Mouse (Mus musculus): ENCODE results near the gene Rhot2. TPM values are rescaled to one million over a fixed set of nuclear protein-coding genes. Genes with fewer than 3 reads are reported as not detected.

The Rhot2 gene
- polyA plus RNA-seq (2015; fragmentation: Nextera tagmentation; extraction: Ambion mirVana), result 17.8 and 23.0 TPM in 2 replicates

GRCm38 (mm10) chr17:25844396-25844901 is at the start of gene Rhot2:
Rhot2 (minus strand) TSS chr17:25844851.
- Histone ChIP-seq H3K9ac (replicated peaks) (peak within 1 kb of the TSS; percentile 86), H3K4me3 (replicated peaks) (peak within 1 kb of the TSS; percentile 81), H3K4me2 (peak within 1 kb of the TSS; percentile 80), H3K4me1 (peaks cover 22% of the 10 kb centered on the region), H3K9me3 (replicated peaks) (no peaks in the 10 kb centered on the region), H3K27ac (replicated peaks) (peak within 1 kb of the TSS; percentile 79), H3K36me3 (peaks cover 40% of the 10 kb centered on the region), H3K27me3 (replicated peaks) (no peaks in the 10 kb centered on the region)
- under 1% methylated on average over 21 of the region's 21 CpGs for WGBS
- ATAC-seq (ENCODE audit: low FRiP score), result peak; percentile 92

GRCm38 (mm10) chr17:25893975-25894617 is 49.4 kb upstream of the Rhot2 start:
- no peak overlapping the region for H3K4me2 ChIP-seq
- 39% methylated on average over 2 of the region's 2 CpGs for WGBS

GRCm38 (mm10) chr17:25888837-25889236 is 44.2 kb upstream of the Rhot2 start:
- Histone ChIP-seq H3K9me3 (replicated peaks) (no peaks in the 10 kb centered on the region), H3K9ac (replicated peaks) (no peak overlapping the region), H3K36me3 (peaks cover 37% of the 10 kb centered on the region), H3K27ac (replicated peaks) (no peak overlapping the region), H3K27me3 (replicated peaks) (no peaks in the 10 kb centered on the region), H3K4me2 (no peak overlapping the region), H3K4me3 (replicated peaks) (no peak overlapping the region), H3K4me1 (0 out of 2 replicates have a peak, but pooled peaks cover 4% of the 10 kb centered on the region)
- ATAC-seq (ENCODE audit: low FRiP score), result no peak
- WGBS, result 90% methylated on average over 3 of the region's 3 CpGs

More at GRCm38 (mm10) chr17:25893975-25894617, 49.4 kb upstream of the Rhot2 start:
- Histone ChIP-seq H3K27ac (replicated peaks) (peak overlapping the region; percentile 66), H3K27me3 (replicated peaks) (no peaks in the 10 kb centered on the region), H3K9me3 (replicated peaks) (no peaks in the 10 kb centered on the region), H3K4me3 (replicated peaks) (no peak overlapping the region), H3K9ac (replicated peaks) (peak overlapping the region; percentile 26; the same call in 1 of the 2 replicates), H3K36me3 (peaks cover 13% of the 10 kb centered on the region), H3K4me1 (peaks cover 6% of the 10 kb centered on the region; the same call in 1 of the 2 replicates)
- ATAC-seq (ENCODE audit: low FRiP score), result peak; percentile 88

- peaks cover 50% of the 10 kb centered on the region for H3K36me3 ChIP-seq
- no peak overlapping the region for H3K9ac ChIP-seq (replicated peaks)
- H3K9me3 ChIP-seq (replicated peaks), result no peaks in the 10 kb centered on the region
- WGBS, result 90% methylated on average over 10 of the region's 10 CpGs
- ATAC-seq (ENCODE audit: low FRiP score), result no peak
- H3K27me3 ChIP-seq (replicated peaks), result no peaks in the 10 kb centered on the region
- no peak overlapping the region for H3K27ac ChIP-seq (replicated peaks)
- no peak overlapping the region for H3K4me2 ChIP-seq
- H3K4me1 ChIP-seq, result 0 out of 2 replicates have a peak, but pooled peaks cover 4% of the 10 kb centered on the region
- H3K4me3 ChIP-seq (replicated peaks), result no peak overlapping the region
Measured at GRCm38 (mm10) chr17:25887467-25887866, 42.8 kb upstream of the Rhot2 start.

DNA sequence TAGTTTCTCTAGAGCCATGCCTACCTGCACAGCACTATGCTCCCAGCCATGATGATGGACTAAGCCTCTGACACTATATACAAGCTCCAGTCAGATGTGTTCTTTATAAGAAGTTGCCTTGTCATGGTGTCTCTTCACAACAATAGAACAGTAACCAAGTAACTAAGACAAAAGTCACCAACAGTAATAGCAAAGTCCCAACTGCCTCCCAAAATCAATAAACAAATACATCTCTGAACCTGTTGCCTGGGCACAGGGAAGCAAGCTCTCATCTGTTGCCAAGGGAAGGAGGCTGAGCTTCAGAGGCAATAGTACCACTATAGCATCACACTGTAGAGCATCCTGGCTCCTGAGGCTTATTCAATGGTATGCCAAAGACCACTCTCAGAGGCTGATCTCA is 42.2 kb upstream of the Rhot2 start:
- H3K9me3 ChIP-seq (replicated peaks), result no peaks in the 10 kb centered on the region
- peaks cover 51% of the 10 kb centered on the region for H3K36me3 ChIP-seq
- H3K27ac ChIP-seq (replicated peaks), result no peak overlapping the region
- ATAC-seq (ENCODE audit: low FRiP score), result no peak
- no peak overlapping the region for H3K4me2 ChIP-seq
- no peak overlapping the region for H3K4me3 ChIP-seq (replicated peaks)
- no peaks in the 10 kb centered on the region for H3K27me3 ChIP-seq (replicated peaks)
- H3K4me1 ChIP-seq, result 0 out of 2 replicates have a peak, but pooled peaks cover 4% of the 10 kb centered on the region
- no peak overlapping the region for H3K9ac ChIP-seq (replicated peaks)

DNA sequence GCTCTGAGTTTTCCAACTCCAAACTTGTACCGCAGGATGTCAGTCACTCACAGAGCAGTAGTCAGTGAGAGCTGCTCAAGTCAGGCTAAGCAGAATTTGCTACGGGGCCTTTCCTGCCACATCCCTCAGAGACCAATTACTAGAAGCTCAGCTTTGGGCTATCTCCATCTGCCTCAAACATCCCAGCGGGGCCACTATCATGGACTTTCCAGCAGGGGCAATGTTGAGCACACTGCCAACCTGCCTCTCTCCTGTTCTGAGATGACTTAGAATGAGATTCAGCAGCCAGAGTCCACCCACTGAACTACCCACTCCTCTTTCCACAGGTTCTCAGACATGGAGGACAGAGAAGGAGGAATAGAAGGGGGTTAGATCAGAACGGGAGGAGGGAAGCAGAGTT is 41.0 kb upstream of the Rhot2 start:
- H3K27me3 ChIP-seq (replicated peaks), result no peaks in the 10 kb centered on the region
- no peak for ATAC-seq (ENCODE audit: low FRiP score)
- 62% methylated on average over 4 of the region's 4 CpGs for WGBS

GRCm38 (mm10) chr17:25883824-25884223 is 39.2 kb upstream of the Rhot2 start:
- Histone ChIP-seq H3K4me1 (peaks cover 21% of the 10 kb centered on the region; the same call in 1 of the 2 replicates), H3K9me3 (replicated peaks) (no peaks in the 10 kb centered on the region), H3K36me3 (peaks cover 44% of the 10 kb centered on the region), H3K4me2 (no peak overlapping the region), H3K9ac (replicated peaks) (no peak overlapping the region), H3K4me3 (replicated peaks) (no peak overlapping the region), H3K27me3 (replicated peaks) (no peaks in the 10 kb centered on the region), H3K27ac (replicated peaks) (no peak overlapping the region)
- 89% methylated on average over 3 of the region's 3 CpGs for WGBS
- ATAC-seq (ENCODE audit: low FRiP score), result no peak

More for the DNA sequence above, 41.0 kb upstream of the Rhot2 start:
- Histone ChIP-seq H3K4me1 (peaks cover 12% of the 10 kb centered on the region; the same call in 1 of the 2 replicates), H3K36me3 (peaks cover 51% of the 10 kb centered on the region), H3K4me2 (no peak overlapping the region), H3K27ac (replicated peaks) (no peak overlapping the region), H3K9ac (replicated peaks) (no peak overlapping the region), H3K9me3 (replicated peaks) (no peaks in the 10 kb centered on the region), H3K4me3 (replicated peaks) (no peak overlapping the region)

DNA sequence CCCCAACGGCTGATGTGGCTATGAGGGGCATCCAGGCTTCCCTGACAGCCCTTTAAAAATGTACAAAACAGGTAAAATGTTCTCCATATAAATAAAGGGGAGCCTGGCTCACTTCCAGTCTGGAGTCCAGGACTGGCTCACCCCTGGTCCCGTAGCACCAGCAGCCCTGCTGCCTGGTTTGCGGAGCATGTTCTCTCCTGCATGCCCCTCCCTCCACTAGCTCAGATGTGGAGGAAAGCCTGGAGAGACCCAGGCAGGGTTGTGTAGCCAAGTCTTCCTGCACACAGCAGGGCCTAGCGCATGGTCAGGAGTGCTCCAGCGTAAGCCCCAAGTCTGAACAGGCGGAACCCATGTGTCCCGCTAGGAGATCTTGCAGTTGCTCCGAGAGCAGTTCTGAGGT is 38.6 kb upstream of the Rhot2 start:
- Histone ChIP-seq H3K4me1 (peaks cover 21% of the 10 kb centered on the region; the same call in 1 of the 2 replicates), H3K9me3 (replicated peaks) (no peaks in the 10 kb centered on the region), H3K36me3 (peaks cover 48% of the 10 kb centered on the region), H3K9ac (replicated peaks) (no peak overlapping the region), H3K4me3 (replicated peaks) (no peak overlapping the region), H3K27me3 (replicated peaks) (no peaks in the 10 kb centered on the region), H3K27ac (replicated peaks) (no peak overlapping the region), H3K4me2 (no peak overlapping the region)
- WGBS, result 79% methylated on average over 8 of the region's 8 CpGs
- no peak for ATAC-seq (ENCODE audit: low FRiP score)

DNA sequence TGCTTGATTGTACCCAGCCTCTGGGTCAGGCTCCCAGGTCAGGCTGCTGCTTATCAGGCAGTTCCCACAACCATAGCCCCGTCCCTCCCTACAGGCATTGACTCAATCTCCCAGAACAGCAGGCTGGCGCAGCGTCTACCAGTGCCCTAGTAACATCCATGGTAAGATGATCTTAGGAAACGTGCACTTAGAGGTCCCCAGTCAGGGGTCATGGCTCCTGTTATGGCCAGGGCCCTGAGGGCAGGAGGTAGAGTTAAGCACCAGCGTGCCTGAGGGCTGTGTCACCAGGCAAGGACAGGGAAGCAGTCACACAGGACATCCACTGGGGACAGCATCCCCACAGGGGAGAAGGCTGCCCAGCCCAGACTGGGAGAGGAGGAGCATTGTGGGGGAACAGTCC is 37.7 kb upstream of the Rhot2 start:
- Histone ChIP-seq H3K27me3 (replicated peaks) (no peaks in the 10 kb centered on the region), H3K4me1 (peaks cover 28% of the 10 kb centered on the region; the same call in 1 of the 2 replicates), H3K9me3 (replicated peaks) (no peaks in the 10 kb centered on the region), H3K27ac (replicated peaks) (no peak overlapping the region), H3K9ac (replicated peaks) (no peak overlapping the region; the same call in 1 of the 2 replicates), H3K4me3 (replicated peaks) (no peak overlapping the region), H3K36me3 (peaks cover 47% of the 10 kb centered on the region), H3K4me2 (no peak overlapping the region)
- ATAC-seq (ENCODE audit: low FRiP score), result no peak
- 43% methylated on average over 5 of the region's 5 CpGs for WGBS

- Histone ChIP-seq H3K4me1 (peaks cover 33% of the 10 kb centered on the region), H3K4me2 (no peak overlapping the region), H3K9me3 (replicated peaks) (no peaks in the 10 kb centered on the region), H3K4me3 (replicated peaks) (no peak overlapping the region), H3K27ac (replicated peaks) (0 out of 2 replicates have a peak overlapping the region, but pooled peaks have one; percentile 19), H3K9ac (replicated peaks) (no peak overlapping the region), H3K36me3 (peaks cover 44% of the 10 kb centered on the region), H3K27me3 (replicated peaks) (no peaks in the 10 kb centered on the region)
- 16% methylated on average over 4 of the region's 4 CpGs for WGBS
- ATAC-seq (ENCODE audit: low FRiP score), result no peak
Measured at GRCm38 (mm10) chr17:25881691-25882090, 37.0 kb upstream of the Rhot2 start.

DNA sequence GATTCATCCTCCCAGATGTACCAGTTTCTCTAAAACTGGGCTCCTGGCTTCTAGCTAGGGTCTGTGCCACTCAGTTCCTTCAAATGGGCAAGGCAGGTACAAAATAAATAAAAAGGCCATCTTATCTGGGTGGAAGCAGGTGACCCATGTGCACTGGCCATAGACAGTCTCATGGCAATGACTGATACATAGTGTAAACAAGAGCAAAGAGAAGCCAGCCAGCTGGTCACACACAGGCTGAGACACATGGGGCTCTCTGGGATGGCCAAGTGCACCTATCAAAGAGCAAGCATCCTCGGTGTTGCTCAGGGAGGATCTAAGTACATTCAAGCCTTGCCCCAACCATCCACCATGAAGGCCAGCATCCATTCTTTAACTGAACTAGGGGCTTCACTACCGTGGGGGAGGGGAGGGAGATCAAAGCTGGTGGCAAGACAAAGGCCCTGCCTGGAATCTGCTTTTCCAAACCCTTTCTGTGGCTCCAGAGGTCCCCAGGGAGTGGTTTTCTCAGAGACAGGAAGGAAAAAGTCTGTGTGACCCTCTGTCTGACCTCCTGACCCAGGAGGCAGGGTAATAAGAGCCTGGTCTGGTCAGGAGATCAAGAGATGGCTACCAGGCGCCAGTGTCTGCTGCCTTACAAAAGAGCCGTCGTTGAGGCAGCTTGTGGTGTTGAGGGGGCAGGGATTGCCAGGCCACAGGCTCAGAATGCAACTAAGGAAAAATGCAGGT is 36.4 kb upstream of the Rhot2 start:
- WGBS, result 7% methylated on average over 5 of the region's 5 CpGs
- Histone ChIP-seq H3K9me3 (replicated peaks) (no peaks in the 10 kb centered on the region), H3K9ac (replicated peaks) (no peak overlapping the region), H3K4me2 (no peak overlapping the region), H3K4me1 (peaks cover 39% of the 10 kb centered on the region), H3K27ac (replicated peaks) (0 out of 2 replicates have a peak overlapping the region, but pooled peaks have one; percentile 19), H3K4me3 (replicated peaks) (no peak overlapping the region), H3K27me3 (replicated peaks) (no peaks in the 10 kb centered on the region), H3K36me3 (peaks cover 42% of the 10 kb centered on the region)
- no peak for ATAC-seq (ENCODE audit: low FRiP score)
